21 mouse cellular contexts compared by ENCODE assay signal in genomic region chr6:119008638-119009166, GRCm38 (mm10).
"Had no signal": no experiment of that assay in that cellular context is flagged by ENCODE, and none has a peak within 500 bp of the region (broad histone marks: within the 10 kb centered on the region; RNA-seq: fewer than 3 reads in every experiment).

No protein-coding gene starts in this region.

- H3K27me3 ChIP-seq: limb, embryonic 12.5 days; limb, embryonic 15.5 days; neural tube, embryonic 12.5 days; neural tube, embryonic 15.5 days; stomach, embryonic 15.5 days had no signal

- DNase-seq: kidney, adult 18-20 months; kidney, adult 9 months; kidney, postnatal 14 days; kidney, postnatal 4 days; left cerebral cortex, postnatal 4 days; lung, postnatal 36 days; midbrain, embryonic 14.5 days; right cerebral cortex, adult 18-20 months; right cerebral cortex, postnatal 25 days; spleen, adult 18-20 months; thymus, adult 2 months; thymus, postnatal 14 days; thymus, postnatal 4 days had no signal

- H3K4me1 ChIP-seq: stomach, embryonic 15.5 days had no signal

- H3K27ac ChIP-seq: neural tube, embryonic 12.5 days; stomach, embryonic 15.5 days had no signal

- H3K4me2 ChIP-seq: limb, embryonic 12.5 days; limb, embryonic 15.5 days; midbrain, embryonic 11.5 days; neural tube, embryonic 12.5 days; neural tube, embryonic 15.5 days; stomach, embryonic 15.5 days had no signal

- H3K36me3 ChIP-seq: limb, embryonic 12.5 days; limb, embryonic 15.5 days; neural tube, embryonic 12.5 days; neural tube, embryonic 15.5 days; stomach, embryonic 15.5 days had no signal

- ATAC-seq: inflammation-experienced regulatory T-cells, adult 6 months; intestine, embryonic 16.5 days had no signal

- H3K9ac ChIP-seq: limb, embryonic 12.5 days; limb, embryonic 15.5 days; neural tube, embryonic 12.5 days; neural tube, embryonic 15.5 days; stomach, embryonic 15.5 days had no signal

- H3K9me3 ChIP-seq: limb, embryonic 12.5 days; limb, embryonic 15.5 days; neural tube, embryonic 12.5 days; neural tube, embryonic 15.5 days; stomach, embryonic 15.5 days had no signal

- H3K4me3 ChIP-seq: limb, embryonic 12.5 days; limb, embryonic 15.5 days; neural tube, embryonic 12.5 days; neural tube, embryonic 15.5 days; stomach, embryonic 15.5 days had no signal
